Mouse (Mus musculus): ENCODE results near the gene Arl15. TPM values are rescaled to one million over a fixed set of nuclear protein-coding genes. Genes with fewer than 3 reads are reported as not detected.

Arl15 gene
- polyA plus RNA-seq, 1 experiment from 2014 or later, result 3.7 TPM

DNA sequence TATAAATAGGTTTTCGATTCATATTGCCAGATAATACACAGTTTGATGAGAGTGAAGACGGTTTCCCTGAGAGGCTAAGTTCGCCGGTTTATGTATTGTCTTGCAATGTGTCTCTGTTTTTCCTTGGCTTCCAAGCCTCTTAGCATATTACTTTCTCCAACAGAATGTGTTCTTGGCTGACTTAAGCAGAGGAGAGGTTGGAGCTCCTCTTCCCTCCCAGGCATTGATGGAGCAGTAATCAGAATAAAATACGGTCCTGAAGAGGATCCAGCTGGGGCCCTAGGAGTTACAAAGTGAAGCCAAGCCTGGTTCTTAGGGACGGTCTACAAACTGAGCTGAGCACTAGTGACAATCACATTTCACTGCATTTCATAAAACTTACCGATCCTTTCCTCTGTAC, 232.4 kb downstream of the Arl15 start:
- ATAC-seq (ENCODE audit: low FRiP score, low TSS enrichment), result no peak
- Histone ChIP-seq H3K9me3 (ENCODE audit: control insufficient read depth, low read length) (no peaks in the 10 kb centered on the region), H3K27ac (replicated peaks) (no peak overlapping the region), H3K9ac (ENCODE audit: low read length) (no peak overlapping the region), H3K27me3 (ENCODE audit: control insufficient read depth, insufficient read depth, low read length) (no peaks in the 10 kb centered on the region), H3K4me2 (replicated peaks; ENCODE audit: low read depth) (no peak overlapping the region), H3K4me3 (ENCODE audit: low read depth, low read length) (no peak overlapping the region), H3K36me3 (ENCODE audit: control insufficient read depth, insufficient read depth, low read length) (no peaks in the 10 kb centered on the region), H3K4me1 (replicated peaks; ENCODE audit: control insufficient read depth, insufficient read depth) (no peaks in the 10 kb centered on the region)
- TF ChIP-seq CTCF (IDR thresholded peaks at IDR 0.05; ENCODE audit: low read depth) (no peak), EP300 (optimal IDR thresholded peaks at IDR 0.05) (no peak)
- WGBS, result 81% methylated on average over 7 of the region's 7 CpGs
- no peak for DNase-seq (ENCODE audit: low spot score)

DNA sequence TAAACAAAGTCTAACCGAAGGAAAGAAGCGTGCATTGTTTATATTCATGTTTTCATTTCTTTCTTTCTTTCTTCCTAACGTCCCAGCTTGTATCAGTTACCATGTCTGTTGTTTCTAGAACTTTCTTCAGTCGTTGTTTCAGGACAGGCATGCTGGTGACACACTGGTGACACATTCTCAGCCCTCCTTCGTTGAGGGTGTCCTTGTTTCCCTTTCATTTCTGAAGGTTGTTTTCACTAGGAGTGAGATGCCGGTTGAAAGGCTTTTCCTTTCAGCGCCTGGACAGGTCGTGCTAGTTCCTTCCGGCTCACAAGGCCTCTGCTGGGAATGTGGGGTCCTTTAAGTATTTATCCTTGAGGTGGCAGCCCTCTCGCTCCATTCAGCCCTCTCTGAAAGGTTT, 253.8 kb downstream of the Arl15 start:
- no peaks in the 10 kb centered on the region for H3K4me1 ChIP-seq (replicated peaks; ENCODE audit: control insufficient read depth, insufficient read depth)
- H3K9me3 ChIP-seq (ENCODE audit: control insufficient read depth, low read length), result no peaks in the 10 kb centered on the region
- 54% methylated on average over 10 of the region's 10 CpGs for WGBS
- H3K27ac ChIP-seq (replicated peaks), result no peak overlapping the region
- no peak for TF ChIP-seq CTCF (IDR thresholded peaks at IDR 0.05; ENCODE audit: low read depth)
- no peak overlapping the region for H3K9ac ChIP-seq (ENCODE audit: low read length)
- no peak overlapping the region for H3K4me2 ChIP-seq (replicated peaks; ENCODE audit: low read depth)
- DNase-seq (ENCODE audit: low spot score), result no peak
- no peaks in the 10 kb centered on the region for H3K27me3 ChIP-seq (ENCODE audit: control insufficient read depth, insufficient read depth, low read length)
- ATAC-seq (ENCODE audit: low FRiP score, low TSS enrichment), result no peak
- H3K4me3 ChIP-seq (ENCODE audit: low read depth, low read length), result no peak overlapping the region
- no peaks in the 10 kb centered on the region for H3K36me3 ChIP-seq (ENCODE audit: control insufficient read depth, insufficient read depth, low read length)

DNA sequence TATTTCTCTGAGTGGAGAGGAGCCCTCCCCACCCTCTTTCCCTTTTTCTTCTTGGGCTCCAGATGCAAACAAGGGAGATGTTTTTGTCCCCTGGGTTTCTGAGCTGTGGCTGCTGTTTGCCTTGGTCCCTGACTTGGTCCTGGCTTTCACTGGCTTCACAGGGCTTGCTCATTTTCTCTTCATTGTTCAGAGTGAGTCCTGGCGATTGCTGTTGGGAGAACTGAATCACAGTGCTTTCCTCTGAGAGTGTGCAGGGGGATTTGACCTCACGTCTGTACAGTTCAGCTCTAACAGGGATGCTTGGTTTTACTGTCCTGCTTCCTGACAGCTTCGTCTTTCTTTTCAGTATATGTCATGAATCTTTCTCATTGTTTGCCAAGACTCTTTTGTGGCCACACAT, 254.4 kb downstream of the Arl15 start:
- Histone ChIP-seq H3K4me3 (ENCODE audit: low read depth, low read length) (no peak overlapping the region), H3K27ac (replicated peaks) (no peak overlapping the region), H3K4me1 (replicated peaks; ENCODE audit: control insufficient read depth, insufficient read depth) (no peaks in the 10 kb centered on the region), H3K9ac (ENCODE audit: low read length) (no peak overlapping the region), H3K36me3 (ENCODE audit: control insufficient read depth, insufficient read depth, low read length) (no peaks in the 10 kb centered on the region), H3K9me3 (ENCODE audit: control insufficient read depth, low read length) (no peaks in the 10 kb centered on the region), H3K27me3 (ENCODE audit: control insufficient read depth, insufficient read depth, low read length) (no peaks in the 10 kb centered on the region), H3K4me2 (replicated peaks; ENCODE audit: low read depth) (no peak overlapping the region)
- TF ChIP-seq EP300 (optimal IDR thresholded peaks at IDR 0.05) (no peak), CTCF (IDR thresholded peaks at IDR 0.05; ENCODE audit: low read depth) (no peak)
- no peak for DNase-seq (ENCODE audit: low spot score)
- WGBS, result 65% methylated on average over 3 of the region's 3 CpGs
- no peak for ATAC-seq (ENCODE audit: low FRiP score, low TSS enrichment)

DNA sequence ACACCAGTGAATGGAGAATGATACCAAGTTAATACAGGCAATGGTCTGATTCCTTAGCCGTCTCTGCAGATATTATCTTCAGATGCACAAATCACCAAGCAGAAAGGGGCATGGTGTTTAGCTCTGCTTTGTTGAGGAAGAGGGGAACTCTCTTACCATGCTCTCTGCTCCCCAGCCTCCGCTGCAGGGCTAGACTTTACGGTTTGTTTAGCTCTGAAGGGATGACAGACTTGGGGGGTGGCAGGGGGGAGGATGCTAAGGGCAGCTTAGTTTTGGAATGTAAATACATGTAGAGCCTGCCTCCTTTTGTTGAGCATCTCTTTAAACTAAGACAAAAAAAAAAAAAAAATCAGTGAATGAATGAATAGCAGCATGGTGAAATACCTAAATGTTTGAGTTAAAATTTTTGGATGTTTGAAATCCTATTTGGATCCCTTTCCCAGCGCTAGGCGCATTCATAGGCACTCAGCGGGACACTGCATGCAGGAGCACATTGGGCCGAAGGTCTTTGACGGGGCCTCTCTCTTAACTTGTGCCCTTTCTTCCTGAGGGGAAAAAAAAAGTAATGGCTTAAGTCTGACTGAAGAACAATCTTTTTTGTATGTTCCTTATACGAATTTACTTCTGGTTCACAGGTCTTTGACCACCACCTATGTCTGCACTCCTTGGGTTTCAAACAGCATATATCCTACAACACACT, 257.0 kb downstream of the Arl15 start:
- H3K27ac ChIP-seq (replicated peaks), result no peak overlapping the region
- H3K36me3 ChIP-seq (ENCODE audit: control insufficient read depth, insufficient read depth, low read length), result no peaks in the 10 kb centered on the region
- no peaks in the 10 kb centered on the region for H3K4me1 ChIP-seq (replicated peaks; ENCODE audit: control insufficient read depth, insufficient read depth)
- no peak overlapping the region for H3K9ac ChIP-seq (ENCODE audit: low read length)
- WGBS, result 61% methylated on average over 9 of the region's 9 CpGs
- no peak overlapping the region for H3K4me2 ChIP-seq (replicated peaks; ENCODE audit: low read depth)
- TF ChIP-seq CTCF (IDR thresholded peaks at IDR 0.05; ENCODE audit: low read depth), result no peak
- TF ChIP-seq EP300 (optimal IDR thresholded peaks at IDR 0.05), result no peak
- ATAC-seq (ENCODE audit: low FRiP score, low TSS enrichment) (no peak), DNase-seq (ENCODE audit: low spot score) (no peak)
- H3K4me3 ChIP-seq (ENCODE audit: low read depth, low read length), result no peak overlapping the region
- no peaks in the 10 kb centered on the region for H3K27me3 ChIP-seq (ENCODE audit: control insufficient read depth, insufficient read depth, low read length)
- H3K9me3 ChIP-seq (ENCODE audit: control insufficient read depth, low read length), result no peaks in the 10 kb centered on the region

DNA sequence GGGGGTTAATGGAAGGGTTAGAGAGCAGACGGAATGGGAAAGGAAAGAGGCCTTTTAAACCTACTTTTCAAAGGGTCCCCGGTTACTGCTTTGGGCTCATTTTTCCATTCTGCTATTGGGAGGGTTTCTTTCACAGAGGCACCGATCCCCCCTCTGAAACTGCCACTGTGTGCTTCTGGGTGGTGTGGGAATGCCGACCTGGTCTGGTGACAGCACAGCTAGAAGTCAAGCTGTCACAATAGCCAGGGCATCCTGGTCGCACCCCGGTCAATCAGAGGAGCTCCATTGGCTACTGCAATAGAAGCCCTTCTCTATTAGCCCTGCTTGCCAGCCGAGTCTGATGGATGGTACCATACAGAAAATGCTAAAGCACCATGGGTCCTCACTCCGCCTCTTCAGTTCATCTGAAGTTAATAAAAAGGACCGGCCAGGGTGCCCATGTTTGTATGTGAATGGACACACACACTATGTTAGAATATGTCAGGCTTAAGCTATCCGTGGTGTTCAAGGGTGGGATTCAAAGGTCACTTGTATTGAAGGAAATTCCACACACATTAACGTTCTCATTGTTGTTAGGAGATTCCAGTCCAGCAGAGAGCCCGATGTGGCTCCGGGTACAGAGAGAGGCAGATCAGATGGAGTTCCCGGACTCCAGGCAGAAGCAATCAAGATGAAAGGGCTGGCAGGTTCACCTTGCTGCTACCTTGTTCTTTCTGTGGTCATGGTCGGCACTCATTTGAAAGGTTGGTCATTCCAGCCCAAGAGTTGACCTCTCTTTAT, 258.3 kb downstream of the Arl15 start:
- ATAC-seq (ENCODE audit: low FRiP score, low TSS enrichment) (no peak), DNase-seq (ENCODE audit: low spot score) (no peak)
- Histone ChIP-seq H3K9me3 (ENCODE audit: control insufficient read depth, low read length) (no peaks in the 10 kb centered on the region), H3K4me2 (replicated peaks; ENCODE audit: low read depth) (no peak overlapping the region), H3K27me3 (ENCODE audit: control insufficient read depth, insufficient read depth, low read length) (no peaks in the 10 kb centered on the region), H3K9ac (ENCODE audit: low read length) (no peak overlapping the region), H3K4me1 (replicated peaks; ENCODE audit: control insufficient read depth, insufficient read depth) (no peaks in the 10 kb centered on the region), H3K36me3 (ENCODE audit: control insufficient read depth, insufficient read depth, low read length) (no peaks in the 10 kb centered on the region), H3K27ac (replicated peaks) (no peak overlapping the region), H3K4me3 (ENCODE audit: low read depth, low read length) (no peak overlapping the region)
- TF ChIP-seq CTCF (IDR thresholded peaks at IDR 0.05; ENCODE audit: low read depth), result no peak
- 67% methylated on average over 15 of the region's 15 CpGs for WGBS

DNA sequence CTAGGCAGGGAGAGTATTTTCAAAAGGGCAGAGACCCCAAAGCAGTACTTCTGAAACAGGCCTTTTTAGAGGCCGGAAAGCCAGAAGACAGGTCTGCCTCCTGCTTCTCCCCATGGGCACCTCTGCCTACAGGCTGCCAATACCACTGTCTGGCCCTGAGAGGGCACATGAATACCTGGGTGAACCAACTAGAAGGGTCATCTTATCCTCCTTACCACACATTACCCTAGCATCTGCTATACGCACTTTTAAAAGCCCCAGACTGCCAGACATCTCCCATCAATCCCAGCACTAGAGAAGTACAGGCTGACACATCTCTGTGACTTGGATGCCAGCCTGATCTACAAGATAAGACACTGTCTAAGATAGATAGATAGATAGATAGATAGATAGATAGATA, 259.0 kb downstream of the Arl15 start:
- Histone ChIP-seq H3K4me1 (replicated peaks; ENCODE audit: control insufficient read depth, insufficient read depth) (no peaks in the 10 kb centered on the region), H3K9me3 (ENCODE audit: control insufficient read depth, low read length) (no peaks in the 10 kb centered on the region), H3K36me3 (ENCODE audit: control insufficient read depth, insufficient read depth, low read length) (no peaks in the 10 kb centered on the region), H3K4me2 (replicated peaks; ENCODE audit: low read depth) (no peak overlapping the region), H3K27ac (replicated peaks) (no peak overlapping the region), H3K27me3 (ENCODE audit: control insufficient read depth, insufficient read depth, low read length) (no peaks in the 10 kb centered on the region), H3K4me3 (ENCODE audit: low read depth, low read length) (no peak overlapping the region), H3K9ac (ENCODE audit: low read length) (no peak overlapping the region)
- WGBS, result 98% methylated on average over 2 of the region's 2 CpGs
- TF ChIP-seq CTCF (IDR thresholded peaks at IDR 0.05; ENCODE audit: low read depth), result no peak
- no peak for TF ChIP-seq EP300 (optimal IDR thresholded peaks at IDR 0.05)
- no peak for ATAC-seq (ENCODE audit: low FRiP score, low TSS enrichment)
- DNase-seq (ENCODE audit: low spot score), result no peak
